Mouse (Mus musculus): ENCODE measurements around the gene Chrm3. TPM values are rescaled to one million over a fixed set of nuclear protein-coding genes. Genes with fewer than 3 reads are reported as not detected.

Chrm3 gene
- polyA plus RNA-seq, 1 experiment = not detected

- Histone ChIP-seq H3K36me3 (ENCODE audit: control insufficient read depth, insufficient read depth) (no peaks in the 10 kb centered on the region), H3K79me2 (ENCODE audit: control insufficient read depth, insufficient read depth) (no peaks in the 10 kb centered on the region), H3ac (ENCODE audit: control insufficient read depth, insufficient read length, low read depth) (no peak overlapping the region), H3K27me3 (ENCODE audit: control insufficient read depth, insufficient read depth, insufficient read length) (no peaks in the 10 kb centered on the region), H3K4me3 (ENCODE audit: insufficient read depth, poor library complexity, severe bottlenecking) (no peak overlapping the region), H3K79me3 (ENCODE audit: low read depth) (no peaks in the 10 kb centered on the region)
- TF ChIP-seq CTCF (IDR thresholded peaks at IDR 0.05; ENCODE audit: control insufficient read depth, insufficient read depth, insufficient read length) (no peak), USF1 (IDR thresholded peaks at IDR 0.05; ENCODE audit: low read depth) (no peak), MAX (IDR thresholded peaks at IDR 0.05) (no peak), MYOD1 (IDR thresholded peaks at IDR 0.05; ENCODE audit: control insufficient read depth, insufficient read length, low read depth) (no peak), CEBPB (IDR thresholded peaks at IDR 0.05; ENCODE audit: low read depth) (no peak), FOSL1 (IDR thresholded peaks at IDR 0.05; ENCODE audit: insufficient read depth, low read length, poor library complexity, severe bottlenecking) (no peak), MYOG (IDR thresholded peaks at IDR 0.05; ENCODE audit: control insufficient read depth, extremely low read depth, insufficient read length) (no peak)
Measured at GRCm38 (mm10) chr13:10023112-10023511, 337.5 kb downstream of the Chrm3 start.

- Histone ChIP-seq H3K36me3 (ENCODE audit: control insufficient read depth, insufficient read depth) (no peaks in the 10 kb centered on the region), H3K27me3 (ENCODE audit: control insufficient read depth, insufficient read depth, insufficient read length) (no peaks in the 10 kb centered on the region), H3K4me3 (ENCODE audit: insufficient read depth, poor library complexity, severe bottlenecking) (no peak overlapping the region), H3K79me3 (ENCODE audit: low read depth) (no peaks in the 10 kb centered on the region), H3K79me2 (ENCODE audit: control insufficient read depth, insufficient read depth) (no peaks in the 10 kb centered on the region), H3ac (ENCODE audit: control insufficient read depth, insufficient read length, low read depth) (no peak overlapping the region)
- TF ChIP-seq MYOD1 (IDR thresholded peaks at IDR 0.05; ENCODE audit: control insufficient read depth, insufficient read length, low read depth) (no peak), USF1 (IDR thresholded peaks at IDR 0.05; ENCODE audit: low read depth) (no peak), CEBPB (IDR thresholded peaks at IDR 0.05; ENCODE audit: low read depth) (no peak), FOSL1 (IDR thresholded peaks at IDR 0.05; ENCODE audit: insufficient read depth, low read length, poor library complexity, severe bottlenecking) (no peak), MAX (IDR thresholded peaks at IDR 0.05) (no peak), CTCF (IDR thresholded peaks at IDR 0.05; ENCODE audit: control insufficient read depth, insufficient read depth, insufficient read length) (no peak), MYOG (IDR thresholded peaks at IDR 0.05; ENCODE audit: control insufficient read depth, extremely low read depth, insufficient read length) (no peak)
Measured at GRCm38 (mm10) chr13:10019252-10019651, 341.4 kb downstream of the Chrm3 start.

- Histone ChIP-seq H3K79me2 (ENCODE audit: control insufficient read depth, insufficient read depth) (no peaks in the 10 kb centered on the region), H3K27me3 (ENCODE audit: control insufficient read depth, insufficient read depth, insufficient read length) (no peaks in the 10 kb centered on the region), H3ac (ENCODE audit: control insufficient read depth, insufficient read length, low read depth) (no peak overlapping the region), H3K79me3 (ENCODE audit: low read depth) (no peaks in the 10 kb centered on the region), H3K36me3 (ENCODE audit: control insufficient read depth, insufficient read depth) (no peaks in the 10 kb centered on the region), H3K4me3 (ENCODE audit: insufficient read depth, poor library complexity, severe bottlenecking) (no peak overlapping the region)
- TF ChIP-seq CTCF (IDR thresholded peaks at IDR 0.05; ENCODE audit: control insufficient read depth, insufficient read depth, insufficient read length) (no peak), FOSL1 (IDR thresholded peaks at IDR 0.05; ENCODE audit: insufficient read depth, low read length, poor library complexity, severe bottlenecking) (no peak), MYOG (IDR thresholded peaks at IDR 0.05; ENCODE audit: control insufficient read depth, extremely low read depth, insufficient read length) (no peak), MAX (IDR thresholded peaks at IDR 0.05) (no peak), MYOD1 (IDR thresholded peaks at IDR 0.05; ENCODE audit: control insufficient read depth, insufficient read length, low read depth) (no peak), CEBPB (IDR thresholded peaks at IDR 0.05; ENCODE audit: low read depth) (no peak), USF1 (IDR thresholded peaks at IDR 0.05; ENCODE audit: low read depth) (no peak)
Measured at GRCm38 (mm10) chr13:10002916-10003315, 357.7 kb downstream of the Chrm3 start.

GRCm38 (mm10) chr13:9997664-9998328, 362.9 kb downstream of the Chrm3 start:
- Histone ChIP-seq H3K27me3 (ENCODE audit: control insufficient read depth, insufficient read depth, insufficient read length) (no peaks in the 10 kb centered on the region), H3K79me3 (ENCODE audit: low read depth) (no peaks in the 10 kb centered on the region), H3K36me3 (ENCODE audit: control insufficient read depth, insufficient read depth) (no peaks in the 10 kb centered on the region), H3K79me2 (ENCODE audit: control insufficient read depth, insufficient read depth) (no peaks in the 10 kb centered on the region), H3ac (ENCODE audit: control insufficient read depth, insufficient read length, low read depth) (no peak overlapping the region), H3K4me3 (ENCODE audit: insufficient read depth, poor library complexity, severe bottlenecking) (no peak overlapping the region)
- TF ChIP-seq FOSL1 (IDR thresholded peaks at IDR 0.05; ENCODE audit: insufficient read depth, low read length, poor library complexity, severe bottlenecking) = no peak
- no peak for TF ChIP-seq MAX (IDR thresholded peaks at IDR 0.05)
- no peak for TF ChIP-seq MYOG (IDR thresholded peaks at IDR 0.05; ENCODE audit: control insufficient read depth, extremely low read depth, insufficient read length)
- no peak for TF ChIP-seq CTCF (IDR thresholded peaks at IDR 0.05; ENCODE audit: control insufficient read depth, insufficient read depth, insufficient read length)
- TF ChIP-seq MYOD1 (IDR thresholded peaks at IDR 0.05; ENCODE audit: control insufficient read depth, insufficient read length, low read depth) = no peak
- TF ChIP-seq USF1 (IDR thresholded peaks at IDR 0.05; ENCODE audit: low read depth) = no peak
- no peak for TF ChIP-seq CEBPB (IDR thresholded peaks at IDR 0.05; ENCODE audit: low read depth)

- TF ChIP-seq USF1 (IDR thresholded peaks at IDR 0.05; ENCODE audit: low read depth) = no peak
- Histone ChIP-seq H3K79me2 (ENCODE audit: control insufficient read depth, insufficient read depth) (no peaks in the 10 kb centered on the region), H3ac (ENCODE audit: control insufficient read depth, insufficient read length, low read depth) (no peak overlapping the region), H3K27me3 (ENCODE audit: control insufficient read depth, insufficient read depth, insufficient read length) (no peaks in the 10 kb centered on the region), H3K36me3 (ENCODE audit: control insufficient read depth, insufficient read depth) (no peaks in the 10 kb centered on the region), H3K4me3 (ENCODE audit: insufficient read depth, poor library complexity, severe bottlenecking) (no peak overlapping the region), H3K79me3 (ENCODE audit: low read depth) (no peaks in the 10 kb centered on the region)
Measured at GRCm38 (mm10) chr13:9995852-9996251, 364.8 kb downstream of the Chrm3 start.

GRCm38 (mm10) chr13:9993571-9993970, 367.1 kb downstream of the Chrm3 start:
- H3ac ChIP-seq (ENCODE audit: control insufficient read depth, insufficient read length, low read depth) = no peak overlapping the region
- H3K79me3 ChIP-seq (ENCODE audit: low read depth) = no peaks in the 10 kb centered on the region
- H3K4me3 ChIP-seq (ENCODE audit: insufficient read depth, poor library complexity, severe bottlenecking) = no peak overlapping the region
- TF ChIP-seq MAX (IDR thresholded peaks at IDR 0.05) (no peak), FOSL1 (IDR thresholded peaks at IDR 0.05; ENCODE audit: insufficient read depth, low read length, poor library complexity, severe bottlenecking) (no peak), USF1 (IDR thresholded peaks at IDR 0.05; ENCODE audit: low read depth) (no peak), CEBPB (IDR thresholded peaks at IDR 0.05; ENCODE audit: low read depth) (no peak), CTCF (IDR thresholded peaks at IDR 0.05; ENCODE audit: control insufficient read depth, insufficient read depth, insufficient read length) (no peak), MYOD1 (IDR thresholded peaks at IDR 0.05; ENCODE audit: control insufficient read depth, insufficient read length, low read depth) (no peak), MYOG (IDR thresholded peaks at IDR 0.05; ENCODE audit: control insufficient read depth, extremely low read depth, insufficient read length) (no peak)
- H3K79me2 ChIP-seq (ENCODE audit: control insufficient read depth, insufficient read depth) = no peaks in the 10 kb centered on the region
- no peaks in the 10 kb centered on the region for H3K27me3 ChIP-seq (ENCODE audit: control insufficient read depth, insufficient read depth, insufficient read length)
- no peaks in the 10 kb centered on the region for H3K36me3 ChIP-seq (ENCODE audit: control insufficient read depth, insufficient read depth)
